Mouse (Mus musculus) adrenal gland, postnatal 36 days (tissue): ENCODE data around the gene Trp53rkb. TPM values are rescaled to one million over a fixed set of nuclear protein-coding genes. Genes with fewer than 3 reads are reported as not detected.

Experiments
- DNase-seq, 2 experiments: peaks; one replicate each; pipeline ENCODE4 v3.0.0; 2021; ENCODE audit warnings: mixed read lengths in 1 of 2
- long read RNA-seq, 2 experiments: library from polyadenylated mRNA; stranded (forward); transcript quantifications; one replicate each; pipeline ENCODE4 v2.0.0; 2021; ENCODE audit warnings: borderline sequencing depth in 2 of 2
- total RNA-seq, 2 experiments: library from RNA; stranded (reverse); gene quantifications; 2 replicates each; pipeline ENCODE4 v1.2.3; 2021

Trp53rkb gene
- 1 to 10 TPM; 3.5 to 4.3 TPM for total RNA-seq
- long read RNA-seq, experiment 1, full-length matches to known transcripts = 15 of 19 reads
- long read RNA-seq, experiment 1, partial matches to known transcripts = 0 of 19 reads
- long read RNA-seq, experiment 1, other reads (novel, unspliced or antisense) = 4 of 19 reads
- long read RNA-seq, experiment 2, full-length matches to known transcripts = 4 of 9 reads
- long read RNA-seq, experiment 2, partial matches to known transcripts = 0 of 9 reads
- long read RNA-seq, experiment 2, other reads (novel, unspliced or antisense) = 5 of 9 reads

DNA sequence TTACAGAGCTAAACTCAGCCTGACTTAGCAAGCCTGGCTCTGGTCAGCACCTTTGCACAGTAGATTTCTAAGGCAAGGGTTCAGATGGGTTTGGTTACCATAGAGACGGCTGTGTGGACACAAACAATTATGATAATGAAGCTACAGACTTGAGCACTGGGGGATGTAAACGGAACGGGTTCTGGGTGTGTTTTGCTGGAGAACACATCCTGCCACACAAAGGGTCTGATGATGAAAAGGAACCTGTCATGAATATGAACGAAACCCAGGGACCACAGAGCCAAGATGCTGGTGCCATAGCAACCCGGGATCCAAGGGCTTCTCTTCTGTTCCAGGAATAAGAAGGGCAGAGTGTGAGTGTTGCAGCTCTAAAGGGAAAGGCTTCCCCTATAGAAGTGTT, at the start of gene Trp53rkb:
Trp53rkb (plus strand) TSS at position 177 of the 400 bp plus-strand sequence.
- no peak for DNase-seq

GRCm38 (mm10) chr2:166743504-166743903, 48.8 kb upstream of the Trp53rkb start:
- DNase-seq = no peak

DNA sequence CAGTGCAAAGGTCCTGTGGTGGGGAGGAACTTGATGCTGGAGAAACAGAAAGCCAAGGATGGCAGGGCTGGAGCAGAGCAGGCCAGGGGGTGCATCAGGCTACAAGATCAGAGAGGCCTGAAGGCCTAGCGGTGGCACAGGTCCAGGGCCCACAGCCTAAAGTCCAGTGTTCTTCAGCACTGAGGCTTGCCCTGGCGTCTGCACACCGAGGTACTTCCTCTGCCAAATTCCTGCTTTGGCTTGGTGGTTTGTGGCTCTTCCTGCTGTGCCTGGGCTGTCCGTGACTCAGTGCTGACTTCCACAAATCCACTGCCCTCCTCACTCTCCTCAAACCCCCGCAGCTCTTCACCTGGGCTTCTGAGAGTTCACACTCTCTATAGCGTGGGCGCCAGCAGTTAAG, 47.9 kb upstream of the Trp53rkb start:
- peak in 1 of 2 experiments; percentile 23 for DNase-seq

- DNase-seq = no peak
These were observed 46.5 kb upstream of the Trp53rkb start for GRCm38 (mm10) chr2:166745849-166746248.

GRCm38 (mm10) chr2:166746261-166746913, 45.9 kb upstream of the Trp53rkb start:
- DNase-seq = peak in 1 of 2 experiments; percentile 11

DNA sequence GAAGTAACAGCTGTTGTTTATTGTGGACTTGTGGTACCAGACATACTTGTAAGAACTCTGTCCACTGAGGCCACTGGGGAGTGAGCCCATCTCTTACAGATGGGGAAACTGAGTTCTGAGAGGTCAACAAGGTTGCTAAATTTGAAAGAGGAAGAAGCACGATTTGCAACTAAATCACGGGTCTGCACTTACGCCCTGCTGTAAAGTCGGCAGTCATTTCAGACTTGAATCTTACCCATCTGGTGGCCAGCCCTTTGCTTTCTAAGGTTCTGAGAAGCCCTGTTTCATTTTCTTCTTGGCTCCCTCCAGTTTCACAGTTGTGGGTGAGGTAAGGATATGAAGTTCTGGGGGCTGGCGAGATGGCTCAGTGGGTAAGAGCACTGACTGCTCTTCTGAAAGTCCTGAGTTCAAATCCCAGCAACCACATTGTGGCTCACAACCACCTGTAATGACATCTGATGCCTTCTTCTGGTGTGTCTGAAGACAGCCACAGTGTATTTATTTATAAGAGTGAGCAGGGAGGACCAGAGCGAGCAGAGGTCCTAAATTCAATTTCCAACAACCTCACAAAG, 41.6 kb upstream of the Trp53rkb start:
- DNase-seq = no peak

- no peak for DNase-seq
These were observed 38.1 kb upstream of the Trp53rkb start for GRCm38 (mm10) chr2:166754194-166754593.

DNA sequence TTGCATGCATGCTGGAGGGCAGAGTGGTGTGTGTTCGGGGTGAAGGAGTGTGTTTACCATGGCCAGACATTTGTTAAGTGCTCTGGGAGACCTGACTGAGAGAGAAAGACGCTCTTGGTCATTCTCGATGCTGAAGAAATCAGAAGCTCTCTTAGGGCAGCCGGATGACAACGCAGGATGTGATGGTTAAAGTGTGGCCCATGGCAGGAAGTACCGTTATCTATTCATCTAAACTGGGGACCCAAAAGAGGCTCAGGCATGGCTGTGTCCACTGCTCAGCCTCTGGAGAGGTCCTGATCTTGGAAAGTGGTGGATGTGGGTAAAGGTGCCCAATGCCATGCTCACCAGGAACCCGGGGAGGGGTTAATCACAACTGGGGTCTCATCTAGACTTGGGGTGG, 37.6 kb upstream of the Trp53rkb start:
- DNase-seq = no peak

GRCm38 (mm10) chr2:166757969-166758368, 34.4 kb upstream of the Trp53rkb start:
- no peak for DNase-seq

GRCm38 (mm10) chr2:166764051-166764450, 28.3 kb upstream of the Trp53rkb start:
- no peak for DNase-seq

DNA sequence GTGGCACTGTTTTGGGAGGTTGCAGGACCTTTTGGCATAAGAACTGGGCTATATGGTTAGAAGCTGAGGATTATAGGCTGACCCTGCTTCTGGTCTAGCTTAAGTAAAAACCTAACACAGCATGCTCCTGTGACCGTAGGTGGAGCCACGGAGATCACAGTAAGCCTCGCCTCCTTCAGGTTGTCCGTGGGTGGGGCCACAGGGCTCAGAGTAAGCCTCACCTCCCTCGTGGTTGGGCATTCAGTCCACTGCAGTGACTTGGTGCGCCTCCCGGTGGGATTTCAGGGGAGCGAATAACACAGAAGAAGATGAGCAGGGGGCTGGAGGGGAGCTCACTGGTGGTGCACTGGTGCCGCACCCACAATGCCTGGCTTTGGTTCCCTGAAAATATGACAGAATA, 24.7 kb upstream of the Trp53rkb start:
- no peak for DNase-seq

- DNase-seq = peak; percentile 6 to 36
These were observed 20.9 kb upstream of the Trp53rkb start for GRCm38 (mm10) chr2:166771396-166771795.

DNA sequence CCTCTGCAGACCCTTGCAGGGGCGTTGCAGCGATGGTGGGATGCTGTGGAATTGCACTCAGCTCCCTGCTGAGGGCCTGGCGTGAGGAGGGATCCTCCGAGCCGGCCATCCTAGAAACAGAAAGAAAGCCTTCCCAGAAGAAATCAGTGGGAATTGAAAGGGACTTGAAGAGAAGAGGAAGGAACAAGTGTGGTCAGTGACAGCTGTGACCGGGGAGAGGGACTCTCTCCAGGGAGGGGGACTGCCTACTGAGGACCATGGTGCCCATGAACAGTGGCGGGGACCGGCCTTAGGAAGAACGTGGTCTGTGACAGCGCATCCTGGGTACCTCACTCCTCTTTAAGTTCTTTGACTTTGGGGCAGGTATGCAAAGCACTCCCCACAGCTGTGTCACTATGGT, 18.7 kb upstream of the Trp53rkb start:
- DNase-seq = no peak

DNA sequence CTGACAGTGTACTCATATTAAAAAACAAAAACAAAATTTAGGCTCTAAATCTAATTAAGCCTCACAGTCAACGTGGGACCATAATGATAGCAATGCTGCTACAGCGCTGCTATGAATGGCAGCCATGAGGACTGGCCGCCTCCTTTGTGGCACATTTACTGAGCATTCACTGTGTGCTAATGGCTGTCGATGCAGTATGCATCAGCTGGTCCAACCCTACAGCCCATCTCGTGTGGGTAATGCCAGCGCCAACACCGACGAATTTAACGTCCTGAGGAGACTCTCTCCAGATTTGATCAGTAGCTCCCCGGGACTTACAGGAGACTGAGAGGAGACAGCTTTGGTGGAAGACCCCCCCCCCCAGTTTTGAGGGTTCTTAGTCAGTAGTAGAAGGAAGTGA, 18.1 kb upstream of the Trp53rkb start:
- DNase-seq = no peak

- no peak for DNase-seq
These were observed 16.9 kb upstream of the Trp53rkb start for GRCm38 (mm10) chr2:166775357-166775893.

GRCm38 (mm10) chr2:166776272-166776671, 16.1 kb upstream of the Trp53rkb start:
- DNase-seq = peak in 1 of 2 experiments; percentile 20

DNA sequence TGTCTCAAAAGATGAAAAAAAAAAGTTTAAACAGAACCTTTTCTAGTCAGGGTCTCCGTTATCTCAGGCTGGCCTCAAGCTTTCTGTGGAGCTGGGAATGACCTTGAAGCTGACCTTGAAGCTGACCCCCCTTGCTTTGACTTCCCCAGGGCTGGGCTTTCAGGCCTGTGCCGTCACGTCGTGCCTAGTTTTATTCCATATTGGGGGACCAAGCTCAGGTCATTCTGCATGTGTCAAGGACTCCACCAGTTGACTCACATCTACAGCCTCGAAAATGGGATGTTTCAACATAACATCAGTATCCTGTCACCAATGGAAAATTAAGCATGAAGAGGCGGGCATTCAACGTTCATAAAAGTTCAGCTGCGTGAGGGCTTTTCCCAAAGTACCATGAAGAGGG, 12.4 kb upstream of the Trp53rkb start:
- DNase-seq = peak; percentile 41 to 51

- peak; percentile 81 for DNase-seq
These were observed 11.3 kb upstream of the Trp53rkb start for GRCm38 (mm10) chr2:166780980-166781578.

- DNase-seq = no peak
These were observed 8.0 kb upstream of the Trp53rkb start for GRCm38 (mm10) chr2:166784376-166784775.

- peak; percentile 92 to 94 for DNase-seq
These were observed 5.9 kb upstream of the Trp53rkb start for GRCm38 (mm10) chr2:166786353-166787004.

DNA sequence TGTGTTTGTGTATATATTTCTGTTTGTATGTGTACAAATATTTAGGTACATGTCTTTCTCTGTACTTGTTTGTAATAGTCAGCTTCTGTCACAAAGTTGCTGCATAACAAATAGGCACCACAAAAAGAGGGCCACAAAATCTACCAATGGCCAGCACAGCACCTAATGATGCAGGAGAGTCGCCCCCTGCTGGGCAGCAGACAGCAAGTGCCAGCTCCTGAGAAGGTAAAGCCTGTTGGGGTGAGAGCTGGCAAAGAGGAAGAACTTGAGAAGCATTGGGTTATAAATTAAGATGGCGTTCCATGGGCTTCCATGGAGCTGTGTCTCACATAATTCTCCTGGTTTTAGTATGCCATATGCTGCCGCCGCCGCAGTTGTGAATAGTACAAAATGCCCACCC, 593 bp upstream of the Trp53rkb start:
- DNase-seq = peak in 1 of 2 experiments; percentile 20

GRCm38 (mm10) chr2:166793542-166794214, 1.3 kb downstream of the Trp53rkb start:
- peak; percentile 89 to 91 for DNase-seq
